7 mouse cellular contexts compared by ENCODE assay signal in genomic region chr2:71026787-71027186, GRCm38 (mm10). TPM values are rescaled to one million over a fixed set of nuclear protein-coding genes. Genes with fewer than 3 reads are reported as not detected.
DNase-seq lines count a peak whose midpoint lies in the region; ATAC-seq and TF ChIP-seq lines count a peak whose summit lies in the region.

No protein-coding gene starts in this region.

- DNase-seq in ES-E14 (ENCODE audit: low read depth, low spot score) (peak; percentile 39), R1 (ENCODE audit: low read depth, low spot score) (peak; percentile 90)
- no peak for DNase-seq in cerebellum, adult 9-10 months
- DNase-seq in urinary bladder, postnatal 4 days (ENCODE audit: low spot score in 2 of 2) = no peak

- no peak overlapping the region for H3K4me2 ChIP-seq in heart, embryonic 16.5 days (ENCODE audit: low read depth, low read length)
- H3K4me2 ChIP-seq in limb, embryonic 13.5 days (replicated peaks) = no peak overlapping the region
- no peak overlapping the region for H3K4me2 ChIP-seq in stomach, embryonic 14.5 days (replicated peaks; ENCODE audit: low read depth, low read length)

- H3K27ac ChIP-seq in ES-E14 (ENCODE audit: insufficient read depth, low read depth, low read length, poor library complexity, severe bottlenecking) = no peak overlapping the region
- peak overlapping the region; percentile 27; the same call in 1 of the 2 replicates for H3K27ac ChIP-seq in heart, embryonic 16.5 days (ENCODE audit: low read length)
- H3K27ac ChIP-seq in limb, embryonic 13.5 days = no peak overlapping the region
- no peak overlapping the region for H3K27ac ChIP-seq in stomach, embryonic 14.5 days (ENCODE audit: low read length)

- WGBS in heart, embryonic 16.5 days = 36% methylated on average over 5 of the region's 5 CpGs
- 40% methylated on average over 5 of the region's 5 CpGs for WGBS in limb, embryonic 13.5 days
- 42% methylated on average over 5 of the region's 5 CpGs for WGBS in stomach, embryonic 14.5 days

- peaks cover 3 to 13% of the 10 kb centered on the region in 2 experiments; a peak in 3 of 4 replicates for H3K4me1 ChIP-seq in ES-E14 (ENCODE audit: control insufficient read depth in 2 of 2, insufficient read depth in 2 of 2, low read length in 2 of 2, poor library complexity in 1 of 2)
- peaks cover 23% of the 10 kb centered on the region for H3K4me1 ChIP-seq in heart, embryonic 16.5 days (ENCODE audit: control insufficient read depth, insufficient read depth, low read length)
- H3K4me1 ChIP-seq in limb, embryonic 13.5 days = peaks cover 25% of the 10 kb centered on the region
- H3K4me1 ChIP-seq in stomach, embryonic 14.5 days (ENCODE audit: control insufficient read depth, insufficient read depth, low read length) = no peaks in the 10 kb centered on the region

- ATAC-seq in heart, embryonic 16.5 days (replicated peaks; ENCODE audit: extremely low read depth, insufficient read depth, low FRiP score) = peak; percentile 77
- ATAC-seq in limb, embryonic 13.5 days (ENCODE audit: low FRiP score, low read depth) = peak; percentile 57
- peak; percentile 77 for ATAC-seq in stomach, embryonic 14.5 days (ENCODE audit: insufficient number of reproducible peaks, insufficient read depth, low FRiP score, low read depth)

- H3K4me3 ChIP-seq in ES-E14 (ENCODE audit: insufficient read depth in 1 of 2, low read depth in 1 of 2, low read length in 2 of 2, poor library complexity in 1 of 2, severe bottlenecking in 1 of 2) = no peak overlapping the region
- H3K4me3 ChIP-seq in heart, embryonic 16.5 days (ENCODE audit: low read length) = no peak overlapping the region
- no peak overlapping the region for H3K4me3 ChIP-seq in limb, embryonic 13.5 days
- H3K4me3 ChIP-seq in stomach, embryonic 14.5 days (ENCODE audit: low read depth, low read length) = no peak overlapping the region

- H3K27me3 ChIP-seq in heart, embryonic 16.5 days (ENCODE audit: control insufficient read depth, insufficient read depth, low read length) = no peaks in the 10 kb centered on the region
- H3K27me3 ChIP-seq in limb, embryonic 13.5 days = no peaks in the 10 kb centered on the region
- no peaks in the 10 kb centered on the region for H3K27me3 ChIP-seq in stomach, embryonic 14.5 days (ENCODE audit: control insufficient read depth, insufficient read depth, low read length)

- no peaks in the 10 kb centered on the region; the same call in 1 of the 2 replicates for H3K36me3 ChIP-seq in ES-E14 (ENCODE audit: control insufficient read depth, insufficient read depth, low read length, poor library complexity, severe bottlenecking)
- no peaks in the 10 kb centered on the region for H3K36me3 ChIP-seq in heart, embryonic 16.5 days (ENCODE audit: control insufficient read depth, insufficient read depth)
- no peaks in the 10 kb centered on the region for H3K36me3 ChIP-seq in limb, embryonic 13.5 days
- H3K36me3 ChIP-seq in stomach, embryonic 14.5 days (ENCODE audit: control insufficient read depth, insufficient read depth, low read length) = no peaks in the 10 kb centered on the region

- H3K9me3 ChIP-seq in ES-E14 (ENCODE audit: control insufficient read depth, insufficient read depth, low read depth, low read length) = no peaks in the 10 kb centered on the region
- no peaks in the 10 kb centered on the region for H3K9me3 ChIP-seq in heart, embryonic 16.5 days (replicated peaks; ENCODE audit: control insufficient read depth, low read length)
- H3K9me3 ChIP-seq in limb, embryonic 13.5 days = no peaks in the 10 kb centered on the region
- no peaks in the 10 kb centered on the region for H3K9me3 ChIP-seq in stomach, embryonic 14.5 days (ENCODE audit: control insufficient read depth, low read depth, low read length)

- H3K9ac ChIP-seq in ES-E14 (ENCODE audit: insufficient read depth, low read depth, low read length, poor library complexity, severe bottlenecking) = peak overlapping the region; percentile 20; the same call in 1 of the 2 replicates
- no peak overlapping the region for H3K9ac ChIP-seq in heart, embryonic 16.5 days (ENCODE audit: low read length)
- H3K9ac ChIP-seq in limb, embryonic 13.5 days = no peak overlapping the region
- H3K9ac ChIP-seq in stomach, embryonic 14.5 days (replicated peaks; ENCODE audit: low read depth, low read length) = no peak overlapping the region

- in situ Hi-C loops in ES-E14 (cut with MboI; ENCODE audit: low sequenced_read_pairs in 2 of 2, unreplicated experiment in 2 of 2) = no loop called here

TF ChIP-seq in ES-E14, 5 proteins besides CTCF, POLR2A, EP300 and RAD21:
- TF ChIP-seq CHD2 (IDR thresholded peaks at IDR 0.05; ENCODE audit: low read depth, low read length) (peak; percentile 67; the same call in 1 of the 2 replicates), HCFC1 (IDR thresholded peaks at IDR 0.05; ENCODE audit: borderline replicate concordance, insufficient read depth, low read length) (no peak)

RNA-seq across cellular contexts. Expression of gene Dcaf17, which starts 28.3 kb away (rescaled TPM):
- total RNA-seq in ES-E14 (2012; rRNA removed) = 14.4 and 20.0 TPM in 2 replicates
- 19.9 and 21.5 TPM in 2 replicates for polyA plus RNA-seq in heart, embryonic 16.5 days (2015; fragmentation: Nextera tagmentation; extraction: Ambion mirVana)
- 26.7 and 30.5 TPM in 2 replicates for polyA plus RNA-seq in limb, embryonic 13.5 days (2015; fragmentation: Nextera tagmentation; extraction: Ambion mirVana)
- 40.8 and 42.0 TPM in 2 replicates for polyA plus RNA-seq in stomach, embryonic 14.5 days (2014; fragmentation: Nextera tagmentation; extraction: Ambion mirVana)

RNA-seq across cellular contexts. Expression of gene Mettl8, which starts 28.6 kb away (rescaled TPM):
- 18.0 and 30.2 TPM in 2 replicates for total RNA-seq in ES-E14 (2012; rRNA removed)
- polyA plus RNA-seq in heart, embryonic 16.5 days (2015; fragmentation: Nextera tagmentation; extraction: Ambion mirVana) = 10.1 and 15.1 TPM in 2 replicates
- polyA plus RNA-seq in limb, embryonic 13.5 days (2015; fragmentation: Nextera tagmentation; extraction: Ambion mirVana) = 14.1 and 14.3 TPM in 2 replicates
- 20.0 and 22.3 TPM in 2 replicates for polyA plus RNA-seq in stomach, embryonic 14.5 days (2014; fragmentation: Nextera tagmentation; extraction: Ambion mirVana)

Comparison
In these comparisons a context has a peak if more than half of its experiments do, and no peak if none do; other contexts are left out.
1. DNase-seq: peak in ES-E14 (single experiment) and R1 (single experiment); none in cerebellum, adult 9-10 months (single experiment) and urinary bladder, postnatal 4 days (0 of 2).
2. Peak in every context shown above with its lines, with median percentiles within 50 percentile points of each other: ATAC-seq.